Mouse (Mus musculus) stomach, postnatal 0 days (tissue): Measurements from ENCODE around the gene Phb2.

ENCODE experiments used
- CTCF ChIP-seq: IDR thresholded peaks from 2 replicates; pipeline ENCODE4 v1.5.1; 2016; ENCODE audit warnings: antibody characterized with exemption, low read depth, mild to moderate bottlenecking, moderate library complexity
- EP300 ChIP-seq: optimal IDR thresholded peaks from 2 replicates; pipeline ENCODE3; 2016; ENCODE audit warnings: antibody characterized with exemption

- no peak for TF ChIP-seq EP300
- TF ChIP-seq CTCF: no peak
These were observed 21.6 kb upstream of the Phb2 start for GRCm38 (mm10) chr6:124690517-124690916.
